Mouse (Mus musculus) cerebellum, adult 11-12 months (tissue): ENCODE results near the gene Kmt2b.

Experiments used
- DNase-seq: peaks from one replicate; pipeline ENCODE4 v3.0.0; 2022

Gene Kmt2b

GRCm38 (mm10) chr7:30533941-30534632 lies 54.4 kb downstream of the Kmt2b start:
- peak; percentile 67 for DNase-seq

GRCm38 (mm10) chr7:30532931-30533330 lies 55.6 kb downstream of the Kmt2b start:
- no peak for DNase-seq

GRCm38 (mm10) chr7:30531291-30531815 lies 57.2 kb downstream of the Kmt2b start:
- no peak for DNase-seq

DNA sequence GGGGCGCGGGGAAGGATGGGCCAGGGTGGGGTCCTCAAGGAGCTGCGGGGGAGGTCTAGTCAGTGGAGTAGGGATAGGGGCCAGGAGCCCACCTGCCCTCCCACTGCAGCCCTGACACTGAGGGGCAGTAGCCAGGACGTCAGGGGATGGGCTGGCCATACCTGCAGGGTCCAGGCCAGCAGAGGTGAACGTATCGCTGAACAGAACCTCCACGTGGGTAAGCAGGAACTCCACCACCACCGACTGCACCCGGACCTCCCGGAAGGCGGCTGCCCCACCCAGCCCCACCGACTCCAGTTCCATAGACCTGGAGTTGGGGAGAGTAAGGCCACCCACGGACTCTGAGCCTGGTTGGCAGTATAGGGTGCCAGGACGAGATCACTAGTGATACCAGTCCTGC lies 61.5 kb downstream of the Kmt2b start:
- no peak for DNase-seq

- DNase-seq = no peak
Observed at GRCm38 (mm10) chr7:30526399-30526798, 62.1 kb downstream of the Kmt2b start.

DNA sequence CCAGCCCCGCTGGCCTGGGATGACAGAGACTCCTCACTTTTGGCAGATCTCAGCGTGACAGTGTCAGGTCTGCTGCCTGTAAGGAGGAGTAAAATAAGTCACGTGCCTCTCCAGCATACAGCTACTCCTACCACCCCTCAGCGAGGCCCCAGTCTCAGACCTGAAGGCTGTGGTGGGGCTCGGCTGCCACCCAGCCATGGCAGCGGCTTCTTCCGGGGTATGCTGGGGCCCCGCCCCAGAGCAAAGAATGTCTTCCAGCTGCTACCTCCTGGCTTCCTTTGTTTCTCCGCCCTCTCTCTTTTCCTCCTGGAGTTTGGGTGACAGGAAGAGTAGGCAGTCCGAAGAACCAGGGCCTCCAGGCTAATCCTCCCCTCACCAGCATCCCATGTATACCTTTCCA lies 62.6 kb downstream of the Kmt2b start:
- DNase-seq = no peak

GRCm38 (mm10) chr7:30524487-30524886 lies 64.0 kb downstream of the Kmt2b start:
- no peak for DNase-seq

DNA sequence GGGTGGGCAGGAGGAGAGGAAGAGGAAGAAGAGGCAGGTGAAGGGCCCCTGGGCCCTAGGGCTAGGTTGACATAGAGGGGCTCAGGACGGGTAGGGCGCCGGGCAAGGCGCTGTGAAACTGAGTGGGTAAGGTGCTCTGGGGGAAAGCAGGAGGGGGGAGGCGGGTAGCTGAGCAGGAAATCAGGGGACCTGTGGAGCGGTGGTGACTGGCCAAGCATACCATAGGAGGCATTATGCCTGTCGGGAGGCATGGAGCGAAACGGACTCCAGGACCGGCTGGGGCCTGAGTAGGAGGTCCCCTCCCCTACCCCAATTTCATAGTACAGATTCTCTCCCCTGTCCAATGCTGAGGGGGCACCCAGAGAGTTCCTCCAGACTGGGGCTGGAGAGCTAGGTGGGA lies 65.7 kb downstream of the Kmt2b start:
- DNase-seq = no peak

- peak; percentile 77 for DNase-seq
Observed at GRCm38 (mm10) chr7:30520856-30521255, 67.7 kb downstream of the Kmt2b start.

GRCm38 (mm10) chr7:30520396-30520795 lies 68.1 kb downstream of the Kmt2b start:
- peak; percentile 53 for DNase-seq
